Mouse (Mus musculus) CH12.LX (cell line): ENCODE results near the gene Popdc2.
A peak's percentile ranks its signal among the peaks of the same experiment; 100 is the strongest.

Source experiments
- BHLHE40 ChIP-seq: IDR thresholded peaks from 2 replicates; pipeline ENCODE4 v1.6.1; 2011; ENCODE audit warnings: mild to moderate bottlenecking, low read depth, low read length, improper control_type of control experiment
- CTCF ChIP-seq, 2 experiments: IDR thresholded peaks in 1 of 2; conservative IDR thresholded peaks in 1 of 2; 2 replicates each; pipeline ENCODE4 v1.5.1; 2011 to 2012; ENCODE audit warnings: low read depth in 2 of 2, low read length in 2 of 2, improper control_type of control experiment in 1 of 2, inconsistent platforms in 1 of 2, mild to moderate bottlenecking in 1 of 2, moderate library complexity in 1 of 2
- POLR2A ChIP-seq: IDR thresholded peaks from 2 replicates; pipeline ENCODE4 v1.6.1; 2011; ENCODE audit warnings: low read depth, mild to moderate bottlenecking, improper control_type of control experiment, low read length
- POLR2AphosphoS2 ChIP-seq: IDR thresholded peaks from 2 replicates; pipeline ENCODE4 v1.6.1; 2011; ENCODE audit warnings: low read depth, low read length, improper control_type of control experiment

DNA sequence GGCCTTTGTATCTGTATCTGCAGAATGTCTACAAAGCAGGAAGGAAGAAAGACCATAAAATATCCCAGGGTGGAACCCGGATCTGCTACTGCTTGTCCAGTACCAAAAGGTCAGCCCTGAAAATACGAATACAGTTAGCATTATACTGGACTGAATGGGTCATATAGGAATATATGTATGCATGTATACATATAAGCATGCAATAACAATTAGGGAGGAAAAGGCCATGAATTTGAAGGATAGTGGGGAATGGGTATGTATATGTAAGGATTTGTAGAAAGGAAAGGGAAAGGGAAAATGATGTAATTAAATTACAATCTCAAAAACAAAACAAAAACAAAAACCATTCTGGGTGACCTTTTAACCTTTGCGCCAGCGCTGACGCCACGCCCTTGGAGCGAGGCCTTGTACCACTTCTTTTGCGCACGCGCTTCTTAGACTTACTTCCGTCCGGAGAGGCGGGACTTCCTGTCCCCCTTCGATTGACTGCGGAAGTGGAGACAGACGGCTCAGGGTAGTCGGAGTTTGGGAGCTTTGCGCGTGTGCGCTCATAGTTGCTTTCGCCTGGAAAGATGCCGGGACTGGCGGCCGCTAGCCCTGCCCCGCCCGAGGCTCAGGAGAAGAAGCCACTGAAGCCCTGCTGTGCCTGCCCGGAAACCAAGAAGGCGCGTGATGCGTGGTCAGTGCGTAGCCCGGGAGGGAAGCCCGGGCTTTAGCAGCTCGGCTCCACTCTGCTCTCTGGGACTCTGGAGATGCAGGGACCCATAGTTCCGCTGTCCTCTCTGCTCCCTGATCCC, 15.3 kb upstream of the Popdc2 start, which contains the start of the genes Cox17 and Gm21987:
- TF ChIP-seq POLR2A (peak; percentile 96), CTCF (conservative IDR thresholded peaks at IDR 0.05 in 1 of 2, IDR thresholded peaks at IDR 0.05 in 1 of 2; ENCODE audit: low read depth in 2 of 2, low read length in 2 of 2) (no peak), POLR2AphosphoS2 (no peak), BHLHE40 (peak; percentile 3; the same call in 1 of the 2 replicates)
